Mouse (Mus musculus) liver, embryonic 14.5 days (tissue): ENCODE measurements around the gene Eif2b4.

Experiments
- CTCF ChIP-seq: IDR thresholded peaks from 2 replicates; pipeline ENCODE4 v1.5.1; 2016; ENCODE audit warnings: antibody characterized with exemption, low read depth, control low read depth
- EP300 ChIP-seq: IDR thresholded peaks from 2 replicates; pipeline ENCODE4 v1.6.1; 2016; ENCODE audit warnings: antibody characterized with exemption, low read depth

GRCm38 (mm10) chr5:31181183-31181770 is 12.0 kb downstream of the Eif2b4 start:
- TF ChIP-seq EP300: no peak
- no peak for TF ChIP-seq CTCF
